Mouse (Mus musculus) cerebellum, adult 2 months (tissue): ENCODE measurements around the gene Gadd45a. TPM values are rescaled to one million over a fixed set of nuclear protein-coding genes. Genes with fewer than 3 reads are reported as not detected.
"Not testable (repeated sequence)": the region's sequence is repeated elsewhere in the genome, so short reads cannot be mapped to it uniquely, and the experiment has no call there.

Experiments used
- DNase-seq, 2 experiments: peaks; one replicate each; pipeline ENCODE4 v3.0.0; 2021
- H3K27ac ChIP-seq: fragments of 200-500 bp; 2 replicates; pipeline ENCODE4 v1.5.1; 2012; ENCODE audit warnings: low read length, control low read depth, inconsistent platforms; ENCODE audit not compliant: insufficient read depth
- H3K27me3 ChIP-seq: fragments of 200-500 bp; 2 replicates; pipeline ENCODE4 v1.6.1; 2012; ENCODE audit warnings: inconsistent platforms, mild to moderate bottlenecking, low read length, moderate library complexity; ENCODE audit not compliant: control insufficient read depth, insufficient read depth
- H3K4me1 ChIP-seq: fragments of 200-500 bp; 2 replicates; pipeline ENCODE4 v1.6.1; 2011; ENCODE audit warnings: low read length; ENCODE audit not compliant: control insufficient read depth, insufficient read depth
- H3K4me3 ChIP-seq: fragments of 200-500 bp; replicated peaks from 2 replicates; pipeline ENCODE3; 2011; ENCODE audit warnings: mild to moderate bottlenecking, low read depth, low read length, control low read depth; ENCODE audit not compliant: insufficient read depth
- CTCF ChIP-seq: fragments of 200-500 bp; IDR thresholded peaks from 2 replicates; pipeline ENCODE4 v1.5.1; 2011; ENCODE audit warnings: low read depth, mild to moderate bottlenecking, control low read depth, low read length, moderate library complexity, borderline replicate concordance; ENCODE audit not compliant: insufficient read depth
- POLR2A ChIP-seq: fragments of 200-500 bp; IDR thresholded peaks from 2 replicates; pipeline ENCODE4 v1.6.1; 2011; ENCODE audit warnings: low read length, control low read depth, borderline replicate concordance; ENCODE audit not compliant: insufficient read depth
- WGBS: fragments of 180-500 bp; shearing (Covaris S2); methylation state at CpG from one replicate; pipeline ENCODE4 v1.1.7; 2018; 5-methylcytosine and 5-hydroxymethylcytosine counted together
- polyA plus RNA-seq: library from polyadenylated mRNA; depleted of rRNA; stranded (reverse); fragments of >200 nt; gene quantifications from 2 replicates; pipeline ENCODE4 v1.2.3, GENCODE M21; 2012

Gadd45a gene
- polyA plus RNA-seq, 1 experiment = 30.4 TPM

GRCm38 (mm10) chr6:67030846-67031245 is 6.4 kb downstream of the Gadd45a start:
- TF ChIP-seq POLR2A = no peak
- no peak for TF ChIP-seq CTCF
- Histone ChIP-seq H3K4me1 (peaks cover 1% of the 10 kb centered on the region; the same call in 1 of the 2 replicates), H3K27ac (no peak overlapping the region), H3K4me3 (no peak overlapping the region), H3K27me3 (no peaks in the 10 kb centered on the region)
- no peak for DNase-seq
- 46% methylated on average over 5 of the region's 5 CpGs for WGBS

- WGBS = 58% methylated on average over 2 of the region's 2 CpGs
- Histone ChIP-seq H3K4me1 (no peaks in the 10 kb centered on the region), H3K27ac (no peak overlapping the region), H3K27me3 (no peaks in the 10 kb centered on the region), H3K4me3 (no peak overlapping the region)
- no peak for DNase-seq
- TF ChIP-seq CTCF = no peak
- no peak for TF ChIP-seq POLR2A
Observed at GRCm38 (mm10) chr6:67030416-67030815, 6.8 kb downstream of the Gadd45a start.

GRCm38 (mm10) chr6:67029987-67030386 is 7.3 kb downstream of the Gadd45a start:
- Histone ChIP-seq H3K4me3 (no peak overlapping the region), H3K4me1 (no peaks in the 10 kb centered on the region), H3K27ac (no peak overlapping the region), H3K27me3 (no peaks in the 10 kb centered on the region)
- no peak for DNase-seq
- TF ChIP-seq CTCF (no peak), POLR2A (no peak)
- WGBS = 51% methylated on average over 3 of the region's 3 CpGs

GRCm38 (mm10) chr6:67029312-67029950 is 7.8 kb downstream of the Gadd45a start:
- WGBS = 72% methylated on average over 5 of the region's 5 CpGs
- no peak overlapping the region for H3K4me3 ChIP-seq
- no peak for TF ChIP-seq POLR2A
- no peak for TF ChIP-seq CTCF
- no peaks in the 10 kb centered on the region for H3K27me3 ChIP-seq
- no peaks in the 10 kb centered on the region for H3K4me1 ChIP-seq
- H3K27ac ChIP-seq = no peak overlapping the region
- no peak for DNase-seq

GRCm38 (mm10) chr6:67027438-67028142 is 9.7 kb downstream of the Gadd45a start:
- 80% methylated on average over 9 of the region's 9 CpGs for WGBS
- no peaks in the 10 kb centered on the region for H3K4me1 ChIP-seq
- no peaks in the 10 kb centered on the region for H3K27me3 ChIP-seq
- H3K27ac ChIP-seq = no peak overlapping the region
- TF ChIP-seq POLR2A (no peak), CTCF (no peak)
- H3K4me3 ChIP-seq = no peak overlapping the region
- DNase-seq = no peak

- H3K27me3 ChIP-seq = no peaks in the 10 kb centered on the region
- TF ChIP-seq POLR2A = no peak
- no peak for TF ChIP-seq CTCF
- 67% methylated on average over 3 of the region's 3 CpGs for WGBS
Observed at GRCm38 (mm10) chr6:67026661-67027060, 10.6 kb downstream of the Gadd45a start.

GRCm38 (mm10) chr6:67023729-67024128 is 13.5 kb downstream of the Gadd45a start:
- Histone ChIP-seq H3K4me1 (no peaks in the 10 kb centered on the region), H3K27me3 (no peaks in the 10 kb centered on the region), H3K4me3 (no peak overlapping the region), H3K27ac (no peak overlapping the region)
- no peak for DNase-seq
- TF ChIP-seq POLR2A (no peak), CTCF (no peak)
- 85% methylated on average over 4 of the region's 4 CpGs for WGBS

More at GRCm38 (mm10) chr6:67026661-67027060, 10.6 kb downstream of the Gadd45a start:
- Histone ChIP-seq H3K27ac (no peak overlapping the region), H3K4me3 (no peak overlapping the region), H3K4me1 (no peaks in the 10 kb centered on the region)
- DNase-seq = no peak

GRCm38 (mm10) chr6:67021308-67021707 is 15.9 kb downstream of the Gadd45a start:
- 95% methylated on average over 5 of the region's 5 CpGs for WGBS
- Histone ChIP-seq H3K27me3 (no peaks in the 10 kb centered on the region), H3K4me1 (no peaks in the 10 kb centered on the region), H3K4me3 (no peak overlapping the region), H3K27ac (no peak overlapping the region)
- DNase-seq = no peak
- no peak for TF ChIP-seq POLR2A
- TF ChIP-seq CTCF = no peak

GRCm38 (mm10) chr6:67019001-67019400 is 18.3 kb downstream of the Gadd45a start:
- H3K4me1 ChIP-seq, H3K27me3 ChIP-seq, H3K27ac ChIP-seq, DNase-seq, H3K4me3 ChIP-seq: not testable (repeated sequence)
- WGBS = 65% methylated on average over 7 of the region's 7 CpGs
